33 mouse cellular contexts compared by ENCODE assay signal in the genomic region with DNA sequence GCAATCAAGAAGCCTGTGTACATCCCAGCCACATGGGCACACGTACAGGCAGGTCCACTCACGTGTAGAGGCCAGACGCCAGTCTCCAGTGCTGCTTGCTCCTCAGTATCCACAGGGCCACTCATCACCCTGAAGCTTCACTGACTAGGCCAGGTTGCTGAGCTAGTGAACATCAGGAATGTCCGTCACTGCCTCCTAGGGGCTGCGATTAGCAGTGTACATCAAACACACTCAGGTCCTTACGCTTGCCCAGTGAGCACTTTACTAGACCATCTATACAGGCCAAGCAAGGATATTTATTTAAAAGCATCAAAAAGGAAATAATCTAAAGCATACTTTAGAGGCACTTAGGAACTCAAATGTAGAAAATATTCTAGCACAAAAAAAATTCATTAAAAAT.
DNase-seq lines count a peak whose midpoint lies in the region; ATAC-seq and TF ChIP-seq lines count a peak whose summit lies in the region.
"Had no signal": no experiment of that assay in that cellular context is flagged by ENCODE, and none has a peak within 500 bp of the region (broad histone marks: within the 10 kb centered on the region; RNA-seq: fewer than 3 reads in every experiment).

No protein-coding gene starts in this region.

- no peaks in the 10 kb centered on the region for H3K27me3 ChIP-seq in hindbrain, postnatal 0 days (ENCODE audit: insufficient read depth, low read length)
- no peaks in the 10 kb centered on the region for H3K27me3 ChIP-seq in hindbrain, embryonic 10.5 days (ENCODE audit: insufficient read depth, poor library complexity, severe bottlenecking)
- H3K27me3 ChIP-seq in E14TG2a.4 (ENCODE audit: insufficient read depth, low read length), result no peaks in the 10 kb centered on the region
- H3K27me3 ChIP-seq: embryonic facial prominence, embryonic 15.5 days; forebrain, embryonic 12.5 days; heart, embryonic 12.5 days; hindbrain, embryonic 15.5 days; kidney, embryonic 15.5 days; limb, embryonic 12.5 days; liver, embryonic 15.5 days; lung, embryonic 15.5 days had no signal

- no peak for DNase-seq in hindbrain, postnatal 0 days (ENCODE audit: low spot score)
- no peak for DNase-seq in hindbrain, embryonic 10.5 days (ENCODE audit: low spot score)
- DNase-seq in 3T3-L1 (ENCODE audit: low read depth, low spot score), result peak; percentile 45
- DNase-seq in ZHBTc4 (ENCODE audit: low read depth, low spot score), result peak; percentile 52
- no peak for DNase-seq in adrenal gland, adult 8-10 months
- no peak for DNase-seq in retina, embryonic 14.5 days (ENCODE audit: low spot score)
- DNase-seq in frontal cortex, postnatal 36 days (ENCODE audit: low spot score in 2 of 2), result no peak
- DNase-seq: adrenal gland, postnatal 10 days; B cell, adult 2 months; cerebellum, adult 11 months; cerebellum, adult 9-11 months; gastrocnemius, adult 2 months; gastrocnemius, postnatal 36 days; heart, adult 2 months; heart, postnatal 10 days; kidney, adult 18-20 months; kidney, postnatal 36 days; right cerebral cortex, postnatal 4 days; thymus, adult 2 months; thymus, postnatal 4 days had no signal

- TF ChIP-seq CTCF in hindbrain, postnatal 0 days (IDR thresholded peaks at IDR 0.05; ENCODE audit: low read depth), result 0 out of 2 replicates have a peak, but pooled peaks have one; percentile 6
- peak; percentile 18; the same call in 1 of the 2 replicates for TF ChIP-seq CTCF in E14TG2a.4 (conservative IDR thresholded peaks at IDR 0.05; ENCODE audit: low read length)

- H3K9ac ChIP-seq in hindbrain, postnatal 0 days (replicated peaks; ENCODE audit: low read length), result no peak overlapping the region
- H3K9ac ChIP-seq: embryonic facial prominence, embryonic 15.5 days; forebrain, embryonic 12.5 days; heart, embryonic 12.5 days; hindbrain, embryonic 15.5 days; kidney, embryonic 15.5 days; limb, embryonic 12.5 days; liver, embryonic 15.5 days; lung, embryonic 15.5 days had no signal

- 93% methylated on average over 6 of the region's 6 CpGs for WGBS in hindbrain, postnatal 0 days
- WGBS in hindbrain, embryonic 10.5 days, result 91% methylated on average over 6 of the region's 6 CpGs

- H3K9me3 ChIP-seq in hindbrain, postnatal 0 days (ENCODE audit: low read length), result no peaks in the 10 kb centered on the region
- no peaks in the 10 kb centered on the region for H3K9me3 ChIP-seq in hindbrain, embryonic 10.5 days
- H3K9me3 ChIP-seq in E14TG2a.4 (ENCODE audit: low read length), result no peaks in the 10 kb centered on the region
- H3K9me3 ChIP-seq: embryonic facial prominence, embryonic 10.5 days; embryonic facial prominence, embryonic 15.5 days; forebrain, embryonic 12.5 days; heart, embryonic 12.5 days; hindbrain, embryonic 15.5 days; kidney, embryonic 15.5 days; limb, embryonic 12.5 days; liver, embryonic 15.5 days; lung, embryonic 15.5 days had no signal

- no peak overlapping the region for H3K4me3 ChIP-seq in hindbrain, postnatal 0 days (ENCODE audit: low read length)
- H3K4me3 ChIP-seq in hindbrain, embryonic 10.5 days, result no peak overlapping the region
- no peak overlapping the region for H3K4me3 ChIP-seq in E14TG2a.4 (replicated peaks; ENCODE audit: low read length)
- H3K4me3 ChIP-seq: embryonic facial prominence, embryonic 10.5 days; embryonic facial prominence, embryonic 15.5 days; forebrain, embryonic 12.5 days; gastrocnemius, adult 2 months; heart, adult 2 months; heart, embryonic 12.5 days; hindbrain, embryonic 15.5 days; kidney, embryonic 15.5 days; limb, embryonic 12.5 days; liver, embryonic 15.5 days; lung, embryonic 15.5 days had no signal

- H3K27ac ChIP-seq in hindbrain, postnatal 0 days, result no peak overlapping the region
- H3K27ac ChIP-seq in hindbrain, embryonic 10.5 days, result no peak overlapping the region
- H3K27ac ChIP-seq: embryonic facial prominence, embryonic 10.5 days; embryonic facial prominence, embryonic 15.5 days; forebrain, embryonic 12.5 days; gastrocnemius, adult 2 months; heart, adult 2 months; hindbrain, embryonic 15.5 days; kidney, embryonic 15.5 days; limb, embryonic 12.5 days; liver, embryonic 15.5 days; lung, embryonic 15.5 days; macrophage had no signal

- no peak for ATAC-seq in hindbrain, postnatal 0 days
- ATAC-seq: midbrain, embryonic 16.5 days had no signal

- H3K36me3 ChIP-seq in hindbrain, postnatal 0 days (ENCODE audit: insufficient read depth, low read length), result no peaks in the 10 kb centered on the region
- H3K36me3 ChIP-seq in hindbrain, embryonic 10.5 days, result 0 out of 2 replicates have a peak, but pooled peaks cover 5% of the 10 kb centered on the region
- H3K36me3 ChIP-seq in E14TG2a.4 (ENCODE audit: insufficient read depth, low read length), result no peaks in the 10 kb centered on the region
- H3K36me3 ChIP-seq: embryonic facial prominence, embryonic 10.5 days; embryonic facial prominence, embryonic 15.5 days; forebrain, embryonic 12.5 days; heart, embryonic 12.5 days; hindbrain, embryonic 15.5 days; kidney, embryonic 15.5 days; limb, embryonic 12.5 days; liver, embryonic 15.5 days; lung, embryonic 15.5 days had no signal

- no peak overlapping the region for H3K4me2 ChIP-seq in hindbrain, postnatal 0 days (ENCODE audit: low read depth, low read length)
- H3K4me2 ChIP-seq: embryonic facial prominence, embryonic 15.5 days; forebrain, embryonic 12.5 days; heart, embryonic 12.5 days; hindbrain, embryonic 15.5 days; kidney, embryonic 15.5 days; limb, embryonic 12.5 days; liver, embryonic 15.5 days; lung, embryonic 15.5 days; midbrain, embryonic 11.5 days had no signal

- H3K4me1 ChIP-seq in hindbrain, postnatal 0 days (ENCODE audit: insufficient read depth, low read length), result no peaks in the 10 kb centered on the region
- no peaks in the 10 kb centered on the region for H3K4me1 ChIP-seq in hindbrain, embryonic 10.5 days (replicated peaks)
- peaks cover 4% of the 10 kb centered on the region for H3K4me1 ChIP-seq in E14TG2a.4 (replicated peaks; ENCODE audit: low read depth, low read length)
- H3K4me1 ChIP-seq: embryonic facial prominence, embryonic 10.5 days; embryonic facial prominence, embryonic 15.5 days; forebrain, embryonic 12.5 days; heart, embryonic 12.5 days; hindbrain, embryonic 15.5 days; kidney, embryonic 15.5 days; liver, embryonic 15.5 days; lung, embryonic 15.5 days had no signal

Comparison
In these comparisons a context has a peak if more than half of its experiments do, and no peak if none do; other contexts are left out.
1. DNase-seq: peak in 3T3-L1 (single experiment) and ZHBTc4 (single experiment); none in hindbrain, postnatal 0 days (single experiment), hindbrain, embryonic 10.5 days (single experiment), adrenal gland, adult 8-10 months (single experiment), retina, embryonic 14.5 days (single experiment) and frontal cortex, postnatal 36 days (0 of 2).